Mouse (Mus musculus) embryonic facial prominence, embryonic 10.5 days (tissue): Measurements from ENCODE around the gene Rbp7. TPM values are rescaled to one million over a fixed set of nuclear protein-coding genes. Genes with fewer than 3 reads are reported as not detected.
A peak's percentile ranks its signal among the peaks of the same experiment; 100 is the strongest.
"Not testable (repeated sequence)": the region's sequence is repeated elsewhere in the genome, so short reads cannot be mapped to it uniquely, and the experiment has no call there.

Experiments
- DNase-seq: peaks from one replicate; pipeline ENCODE4 v3.0.0-alpha.2; 2017; ENCODE audit warnings: low spot score
- H3K27ac ChIP-seq: fragments of 300-500 bp; sonication (generic); replicated peaks from 2 replicates; pipeline ENCODE4 v1.5.1; 2016; ENCODE audit warnings: mild to moderate bottlenecking
- H3K27me3 ChIP-seq: fragments of 300-500 bp; sonication (generic); replicated peaks from 2 replicates; pipeline ENCODE4 v1.6.1; 2016; ENCODE audit warnings: low read depth, mild to moderate bottlenecking; ENCODE audit not compliant: poor library complexity, severe bottlenecking
- H3K36me3 ChIP-seq: fragments of 300-500 bp; sonication (generic); replicated peaks from 2 replicates; pipeline ENCODE4 v1.6.1; 2016; ENCODE audit warnings: mild to moderate bottlenecking, moderate library complexity
- H3K4me1 ChIP-seq: fragments of 300-500 bp; sonication (generic); 2 replicates; pipeline ENCODE4 v1.6.1; 2016
- H3K4me3 ChIP-seq: fragments of 300-500 bp; sonication (generic); 2 replicates; pipeline ENCODE4 v1.5.1; 2016; ENCODE audit warnings: mild to moderate bottlenecking, moderate library complexity
- H3K9me3 ChIP-seq: fragments of 300-500 bp; sonication (generic); 2 replicates; pipeline ENCODE4 v1.6.1; 2016; ENCODE audit warnings: mild to moderate bottlenecking
- WGBS: fragments of 180-500 bp; shearing (Covaris S2); methylation state at CpG from one replicate; pipeline ENCODE4 v1.1.7; 2016; 5-methylcytosine and 5-hydroxymethylcytosine counted together
- polyA plus RNA-seq: library from polyadenylated mRNA; unstranded; fragments of >200 nt; fragmentation: Nextera tagmentation; extraction: Ambion mirVana; gene quantifications from 2 replicates; pipeline ENCODE4 v1.2.1, GENCODE M21; 2016

The Rbp7 gene
- polyA plus RNA-seq, 1 experiment from 2014 or later = not detected

DNA sequence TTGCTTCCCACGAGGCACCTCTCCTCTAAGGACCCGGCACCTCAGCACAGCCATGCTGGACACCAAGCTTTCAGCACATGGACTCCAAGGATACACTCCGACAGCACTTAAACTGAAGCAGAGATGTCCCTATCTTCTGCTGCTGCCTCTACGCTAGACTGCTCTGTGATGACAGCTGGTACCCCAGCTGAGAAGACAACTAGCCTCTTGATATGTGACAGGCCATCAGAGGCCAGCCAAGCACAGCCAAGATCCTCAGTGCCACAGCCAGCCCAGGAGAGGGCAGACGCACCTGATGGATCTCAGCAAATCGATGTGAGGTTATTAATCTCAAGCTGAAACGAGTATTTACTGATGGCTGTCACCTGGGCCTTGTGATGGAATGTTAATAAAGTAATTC is 20.3 kb upstream of the Rbp7 start:
- DNase-seq = no peak
- Histone ChIP-seq H3K4me3 (no peak overlapping the region), H3K27me3 (no peaks in the 10 kb centered on the region), H3K4me1 (no peaks in the 10 kb centered on the region), H3K36me3 (peaks cover 32% of the 10 kb centered on the region), H3K9me3 (no peaks in the 10 kb centered on the region; the same call in 1 of the 2 replicates), H3K27ac (no peak overlapping the region)
- 83% methylated on average over 7 of the region's 7 CpGs for WGBS

DNA sequence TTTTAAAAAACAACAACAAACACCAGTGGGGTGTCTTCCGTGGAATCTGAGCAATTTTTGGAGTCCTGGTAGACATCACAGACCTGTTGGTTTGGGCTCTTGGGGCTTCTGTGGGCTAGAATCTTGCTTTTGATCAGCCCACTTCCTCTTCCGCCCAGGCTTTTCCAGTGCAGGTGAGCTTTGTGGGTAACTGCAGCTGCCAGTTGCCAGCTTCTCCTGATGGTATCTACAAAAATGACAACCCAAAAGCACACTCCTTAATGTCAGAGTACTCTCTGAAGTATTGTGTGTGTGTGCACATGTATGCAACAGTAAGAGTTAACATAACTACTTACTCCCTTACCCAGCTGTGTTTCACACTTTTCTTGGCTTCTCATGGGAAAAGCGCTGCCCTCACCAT is 14.8 kb upstream of the Rbp7 start:
- Histone ChIP-seq H3K9me3 (no peaks in the 10 kb centered on the region; the same call in 1 of the 2 replicates), H3K4me3 (no peak overlapping the region), H3K27ac (no peak overlapping the region), H3K4me1 (no peaks in the 10 kb centered on the region), H3K27me3 (no peaks in the 10 kb centered on the region), H3K36me3 (peaks cover 55% of the 10 kb centered on the region)
- DNase-seq = no peak
- 95% methylated on average over 3 of the region's 3 CpGs for WGBS

- Histone ChIP-seq H3K27me3 (no peaks in the 10 kb centered on the region), H3K27ac (no peak overlapping the region), H3K9me3 (no peaks in the 10 kb centered on the region), H3K4me1 (0 out of 2 replicates have a peak, but pooled peaks cover 2% of the 10 kb centered on the region), H3K4me3 (no peak overlapping the region), H3K36me3 (peaks cover 14% of the 10 kb centered on the region)
- DNase-seq = no peak
- WGBS = 70% methylated on average over 6 of the region's 6 CpGs
Observed at GRCm38 (mm10) chr4:149463435-149463950, 8.7 kb upstream of the Rbp7 start.

DNA sequence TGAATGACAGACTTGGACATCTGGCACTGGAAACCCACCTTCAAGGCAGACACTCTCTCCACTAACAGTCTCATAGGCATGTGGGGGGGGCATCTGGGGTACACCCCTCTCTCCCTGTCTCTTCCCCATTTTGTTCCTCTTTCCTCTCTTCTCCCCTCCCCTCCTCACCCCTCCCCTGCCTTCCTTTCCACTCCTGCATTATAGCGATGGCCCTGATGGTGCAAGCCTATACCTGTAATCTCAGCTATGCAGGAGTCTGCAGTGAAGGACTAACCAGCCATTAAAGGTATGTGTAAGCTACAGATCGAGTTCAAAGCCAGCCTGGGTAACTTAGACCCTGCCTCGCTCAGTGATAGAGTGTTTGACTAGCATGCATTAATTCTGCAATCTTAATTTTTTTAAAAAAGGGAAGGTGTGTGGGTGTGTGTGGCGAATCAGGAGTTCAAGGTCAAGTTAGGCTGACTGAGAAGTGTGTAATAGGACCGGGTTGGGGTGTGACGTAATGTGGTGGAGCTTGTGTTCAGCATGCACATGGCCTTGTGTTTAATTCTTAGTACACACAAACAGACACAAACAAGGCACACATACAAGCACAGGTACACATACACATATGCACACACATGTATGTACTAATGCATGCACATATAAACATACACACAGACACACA is 7.7 kb upstream of the Rbp7 start:
- WGBS = 81% methylated on average over 6 of the region's 6 CpGs
- no peak for DNase-seq
- 0 out of 2 replicates have a peak, but pooled peaks cover 2% of the 10 kb centered on the region for H3K4me1 ChIP-seq
- no peaks in the 10 kb centered on the region for H3K9me3 ChIP-seq
- H3K4me3 ChIP-seq = no peak overlapping the region
- no peak overlapping the region for H3K27ac ChIP-seq
- H3K27me3 ChIP-seq = no peaks in the 10 kb centered on the region
- H3K36me3 ChIP-seq = peaks cover 8% of the 10 kb centered on the region

DNA sequence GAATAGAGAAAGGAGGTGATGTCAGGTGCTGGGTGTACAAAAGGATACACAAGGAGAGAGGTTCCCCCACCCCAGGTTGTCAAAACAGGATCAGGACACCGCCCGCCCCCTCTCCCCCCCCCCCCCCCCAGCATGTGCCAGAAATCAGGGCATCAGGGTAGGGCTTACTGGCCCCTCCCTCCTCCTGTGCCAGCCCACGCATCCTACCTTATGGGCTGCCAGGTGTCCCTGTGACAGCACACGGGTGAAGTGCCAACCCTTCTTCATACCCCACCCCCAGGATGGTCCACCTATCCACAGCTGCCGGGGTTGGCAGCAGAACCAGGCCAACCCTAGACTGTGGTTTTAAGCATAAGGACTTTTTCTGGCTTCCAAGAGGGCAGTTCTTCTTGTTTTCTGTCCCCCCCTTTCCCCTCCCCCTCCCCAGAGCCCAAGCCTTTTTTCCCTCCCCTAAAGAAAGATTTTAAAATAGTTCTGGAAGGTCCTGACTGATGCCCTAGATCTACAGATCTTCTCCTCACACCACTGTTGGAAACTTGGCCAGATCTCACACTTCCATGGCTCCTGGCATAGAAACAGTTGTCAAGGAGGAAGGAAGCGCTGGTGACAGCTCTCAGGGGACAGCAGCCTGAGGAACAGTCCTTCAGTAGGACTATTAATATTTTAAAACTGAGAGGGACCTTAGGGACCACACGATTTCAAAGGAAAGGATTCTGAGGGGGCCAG is 7.0 kb upstream of the Rbp7 start:
- Histone ChIP-seq H3K4me1 (0 out of 2 replicates have a peak, but pooled peaks cover 2% of the 10 kb centered on the region), H3K27ac (no peak overlapping the region), H3K27me3 (no peaks in the 10 kb centered on the region), H3K9me3 (no peaks in the 10 kb centered on the region), H3K36me3 (peaks cover 8% of the 10 kb centered on the region; the same call in 1 of the 2 replicates), H3K4me3 (no peak overlapping the region)
- 82% methylated on average over 7 of the region's 7 CpGs for WGBS
- no peak for DNase-seq

DNA sequence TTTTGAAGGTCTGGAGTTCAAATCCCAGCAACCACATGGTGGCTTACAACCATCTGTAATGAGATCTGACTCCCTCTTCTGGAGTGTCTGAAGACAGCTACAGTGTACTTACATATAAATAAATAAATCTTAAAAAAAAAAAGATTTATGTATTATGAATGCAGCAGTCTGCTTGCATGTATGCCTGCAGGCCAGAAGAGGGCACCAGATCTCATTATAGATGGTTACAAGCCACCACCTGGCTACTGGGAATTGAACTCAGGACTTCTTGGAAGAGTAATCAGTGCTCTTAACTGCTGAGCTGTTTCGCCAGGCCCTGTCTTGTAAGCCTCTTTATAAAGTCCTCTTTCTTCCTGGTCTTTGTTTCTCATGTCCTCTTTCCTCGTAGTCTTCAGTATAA is 5.7 kb upstream of the Rbp7 start:
- WGBS = 95% methylated on average over 2 of the region's 2 CpGs

DNA sequence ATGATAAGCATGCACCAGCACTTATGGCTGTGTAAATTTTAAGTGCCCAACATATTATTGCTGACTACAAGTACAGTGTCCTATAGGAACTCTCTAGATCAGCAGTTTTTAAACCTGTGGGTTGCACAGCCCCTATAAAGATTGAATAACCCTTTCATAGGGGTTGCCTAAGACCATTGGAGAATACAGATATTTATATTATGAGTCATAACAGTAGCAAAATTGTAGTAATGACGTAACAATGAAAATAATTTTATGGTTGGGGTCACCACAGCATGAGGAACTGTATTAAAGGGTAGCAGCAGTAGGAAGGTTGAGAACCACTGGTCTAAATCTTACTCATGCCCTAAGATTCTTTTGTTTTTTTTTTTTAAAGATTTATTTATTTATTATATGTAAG is 4.6 kb upstream of the Rbp7 start:
- Histone ChIP-seq H3K27ac (no peak overlapping the region), H3K4me3 (no peak overlapping the region), H3K36me3 (no peaks in the 10 kb centered on the region), H3K4me1 (0 out of 2 replicates have a peak, but pooled peaks cover 2% of the 10 kb centered on the region), H3K27me3 (no peaks in the 10 kb centered on the region), H3K9me3 (no peaks in the 10 kb centered on the region)
- DNase-seq = no peak
- 75% methylated on average over 1 of the region's 1 CpGs for WGBS

More for the DNA sequence above, 5.7 kb upstream of the Rbp7 start:
- H3K27me3 ChIP-seq, DNase-seq, H3K4me1 ChIP-seq, H3K36me3 ChIP-seq, H3K4me3 ChIP-seq, H3K27ac ChIP-seq, H3K9me3 ChIP-seq: not testable (repeated sequence)

- DNase-seq = no peak
Observed at GRCm38 (mm10) chr4:149458526-149458925, 3.7 kb upstream of the Rbp7 start.

GRCm38 (mm10) chr4:149457831-149458430 is 3.2 kb upstream of the Rbp7 start:
- no peaks in the 10 kb centered on the region for H3K9me3 ChIP-seq
- H3K36me3 ChIP-seq = no peaks in the 10 kb centered on the region
- no peak for DNase-seq
- H3K27me3 ChIP-seq = no peaks in the 10 kb centered on the region
- H3K4me3 ChIP-seq = no peak overlapping the region
- WGBS = 82% methylated on average over 6 of the region's 6 CpGs
- no peak overlapping the region for H3K27ac ChIP-seq
- H3K4me1 ChIP-seq = no peaks in the 10 kb centered on the region

More at GRCm38 (mm10) chr4:149458526-149458925, 3.7 kb upstream of the Rbp7 start:
- H3K4me1 ChIP-seq = 0 out of 2 replicates have a peak, but pooled peaks cover under 1% of the 10 kb centered on the region
- WGBS = 48% methylated on average over 5 of the region's 5 CpGs
- no peaks in the 10 kb centered on the region for H3K36me3 ChIP-seq
- H3K27ac ChIP-seq = no peak overlapping the region
- no peaks in the 10 kb centered on the region for H3K9me3 ChIP-seq
- no peaks in the 10 kb centered on the region for H3K27me3 ChIP-seq
- no peak overlapping the region for H3K4me3 ChIP-seq

DNA sequence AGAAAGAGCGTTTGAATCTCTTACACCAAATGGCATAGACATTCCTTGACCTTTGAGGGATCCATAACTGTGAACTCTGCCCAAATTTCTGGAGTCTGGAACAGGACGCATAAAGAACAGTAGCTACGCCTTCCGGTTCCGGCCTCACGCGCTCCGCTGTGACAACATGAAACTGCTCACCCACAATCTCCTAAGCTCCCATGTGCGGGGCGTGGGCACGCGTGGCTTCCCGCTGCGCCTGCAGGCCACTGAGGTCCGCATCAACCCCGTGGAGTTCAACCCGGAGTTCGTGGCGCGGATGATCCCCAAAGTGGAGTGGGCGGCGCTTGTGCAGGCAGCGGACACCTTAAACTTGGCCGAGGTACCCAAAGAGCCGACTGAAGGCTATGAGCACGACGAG is 2.4 kb upstream of the Rbp7 start:
- not testable (repeated sequence) for H3K27me3 ChIP-seq, H3K4me3 ChIP-seq, H3K9me3 ChIP-seq, H3K36me3 ChIP-seq, DNase-seq, H3K27ac ChIP-seq, H3K4me1 ChIP-seq
- 86% methylated on average over 27 of the region's 27 CpGs for WGBS

DNA sequence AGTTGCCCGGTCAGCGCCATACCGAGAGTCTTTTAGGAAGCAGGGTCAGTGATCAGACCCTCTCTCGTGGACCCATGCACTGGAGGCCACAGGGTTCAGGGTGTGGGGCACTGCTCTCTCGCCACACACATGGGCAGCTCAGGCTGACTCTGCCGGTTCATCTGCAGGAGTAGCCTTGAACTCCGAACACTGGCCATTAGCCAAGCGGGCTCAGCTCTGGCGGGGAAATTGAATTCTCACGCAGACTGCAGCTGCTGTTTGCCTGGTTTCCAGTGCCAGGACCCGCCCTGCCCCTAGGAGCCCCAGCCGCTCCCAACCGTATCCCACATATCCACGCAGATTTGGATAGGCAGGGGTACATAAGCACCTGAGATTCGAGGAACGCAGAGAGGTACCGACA is 515 bp downstream of the Rbp7 start:
- no peaks in the 10 kb centered on the region for H3K4me1 ChIP-seq
- no peak for DNase-seq
- H3K9me3 ChIP-seq = no peaks in the 10 kb centered on the region
- H3K27me3 ChIP-seq = no peaks in the 10 kb centered on the region
- H3K27ac ChIP-seq = no peak overlapping the region
- no peak overlapping the region for H3K4me3 ChIP-seq
- no peaks in the 10 kb centered on the region for H3K36me3 ChIP-seq
- WGBS = 87% methylated on average over 17 of the region's 17 CpGs

GRCm38 (mm10) chr4:149453656-149454055 is 1.1 kb downstream of the Rbp7 start:
- Histone ChIP-seq H3K27ac (no peak overlapping the region), H3K36me3 (no peaks in the 10 kb centered on the region), H3K9me3 (no peaks in the 10 kb centered on the region), H3K4me3 (no peak overlapping the region), H3K4me1 (no peaks in the 10 kb centered on the region), H3K27me3 (no peaks in the 10 kb centered on the region)
- DNase-seq = peak; percentile 38
- WGBS = 82% methylated on average over 4 of the region's 4 CpGs
